Mouse (Mus musculus) monocyte, adult 5-6 weeks (primary cell): Measurements from ENCODE around the gene Vav1. TPM values are rescaled to one million over a fixed set of nuclear protein-coding genes. Genes with fewer than 3 reads are reported as not detected.
"Not testable (repeated sequence)": the region's sequence is repeated elsewhere in the genome, so short reads cannot be mapped to it uniquely, and the experiment has no call there.

Source experiments
- ATAC-seq: fragments of 153-309, 156-312 bp; replicated peaks from 2 replicates; pipeline ENCODE4 v1.8.0; 2017; ENCODE audit warnings: mild to moderate bottlenecking; ENCODE audit not compliant: low TSS enrichment, insufficient number of reproducible peaks, severe bottlenecking, poor library complexity, low FRiP score
- total RNA-seq: library from RNA; stranded (forward); fragments of 200-1000, 200-491, 200-594 nt; gene quantifications from 3 replicates; pipeline ENCODE4 v1.2.3, GENCODE M21; 2017

Vav1 gene
- total RNA-seq, 1 experiment from 2014 or later: 306 TPM

DNA sequence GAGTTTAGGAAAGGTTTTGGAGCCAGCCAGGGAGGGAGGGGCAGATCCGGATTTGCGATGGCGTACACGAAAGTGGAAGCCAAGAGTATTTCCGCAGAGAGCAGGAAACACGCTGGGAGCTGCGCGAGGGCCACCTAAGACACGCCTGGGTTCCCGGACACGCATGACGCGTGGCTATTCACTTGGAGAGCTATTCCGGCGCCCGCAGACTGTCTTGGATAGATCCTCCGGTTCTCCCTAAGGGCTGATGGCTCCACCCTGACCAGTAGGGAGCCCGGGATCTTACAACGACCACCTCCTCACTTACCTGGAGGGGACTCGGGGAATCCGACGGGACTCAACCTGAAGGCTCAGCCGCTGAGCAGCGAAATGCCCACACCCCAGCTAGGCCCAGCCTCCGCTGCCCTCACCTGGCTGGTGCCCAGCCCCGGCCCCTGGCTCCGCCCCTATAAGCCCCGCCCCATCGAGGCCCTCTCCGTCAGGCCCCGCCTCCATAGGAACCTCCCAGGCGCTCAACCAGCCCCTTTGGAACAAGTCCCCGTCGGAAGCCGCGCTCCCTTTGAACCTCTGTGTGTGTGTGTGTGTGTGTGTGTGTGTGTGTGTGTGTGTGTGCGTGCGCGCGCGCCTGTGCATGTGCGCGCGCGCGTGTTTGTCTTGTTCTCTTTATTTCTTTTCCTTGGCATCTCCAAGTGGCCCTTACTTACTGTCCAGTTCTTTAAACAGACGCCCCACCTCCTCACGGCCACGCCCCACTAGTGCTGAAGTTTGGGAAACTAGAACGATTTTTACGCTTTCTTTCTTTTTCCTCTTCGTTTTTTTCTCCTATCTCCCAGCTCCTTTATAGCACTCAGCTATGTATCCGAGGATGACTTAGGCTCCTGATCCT lies 3.5 kb upstream of the Vav1 start:
- ATAC-seq: peak; percentile 52

GRCm38 (mm10) chr17:57275997-57276351 lies 2.9 kb upstream of the Vav1 start:
- ATAC-seq: no peak

DNA sequence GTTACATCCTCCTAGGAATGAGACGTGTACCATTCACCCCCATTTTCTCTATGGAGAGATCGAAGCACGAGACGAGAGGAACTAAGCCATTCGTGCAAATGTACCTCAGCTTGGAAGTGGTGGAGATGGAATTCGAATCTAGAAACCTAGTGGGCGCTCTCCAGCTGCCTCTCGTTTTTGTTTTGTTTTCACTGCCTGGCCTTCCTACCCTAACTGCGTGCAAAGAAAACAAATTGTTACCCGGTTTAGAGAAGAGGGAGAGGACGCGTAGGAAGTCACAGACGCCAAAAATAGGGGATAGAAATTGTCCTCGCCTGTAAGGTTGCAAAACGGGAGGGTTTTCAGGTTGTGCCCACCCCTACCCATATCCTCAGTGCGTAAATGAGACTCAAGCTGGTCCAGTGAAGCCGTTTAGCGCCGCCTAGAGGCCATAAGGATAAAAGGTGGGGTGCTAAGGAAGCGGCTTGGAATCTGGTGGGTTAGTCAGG lies 2.2 kb upstream of the Vav1 start:
- peak; percentile 34; the same call in 1 of the 2 replicates for ATAC-seq

GRCm38 (mm10) chr17:57277598-57278261 lies 1.2 kb upstream of the Vav1 start:
- ATAC-seq: not testable (repeated sequence)

DNA sequence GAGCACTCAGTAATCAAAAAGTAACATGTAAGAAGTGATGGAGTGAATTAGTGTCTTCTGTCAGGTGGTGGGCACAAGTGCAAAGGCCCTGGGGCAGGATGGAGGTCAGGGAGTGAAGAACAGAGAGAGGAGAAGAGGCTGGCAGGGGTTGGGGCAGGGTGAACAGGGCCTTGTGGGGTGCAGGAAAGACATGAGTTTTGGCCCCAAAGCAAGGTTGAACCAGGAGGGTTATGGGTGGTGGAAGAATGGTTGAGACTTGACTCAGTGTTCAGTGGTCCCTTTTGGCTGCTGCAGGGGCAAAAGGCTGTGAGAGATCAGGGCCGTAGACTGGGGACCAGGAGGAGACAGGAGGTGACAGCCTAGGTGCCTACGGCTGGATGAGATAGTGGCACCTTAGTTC lies 363 bp upstream of the Vav1 start:
- no peak for ATAC-seq

- ATAC-seq: no peak
Measured at GRCm38 (mm10) chr17:57279591-57280224, 808 bp downstream of the Vav1 start.

DNA sequence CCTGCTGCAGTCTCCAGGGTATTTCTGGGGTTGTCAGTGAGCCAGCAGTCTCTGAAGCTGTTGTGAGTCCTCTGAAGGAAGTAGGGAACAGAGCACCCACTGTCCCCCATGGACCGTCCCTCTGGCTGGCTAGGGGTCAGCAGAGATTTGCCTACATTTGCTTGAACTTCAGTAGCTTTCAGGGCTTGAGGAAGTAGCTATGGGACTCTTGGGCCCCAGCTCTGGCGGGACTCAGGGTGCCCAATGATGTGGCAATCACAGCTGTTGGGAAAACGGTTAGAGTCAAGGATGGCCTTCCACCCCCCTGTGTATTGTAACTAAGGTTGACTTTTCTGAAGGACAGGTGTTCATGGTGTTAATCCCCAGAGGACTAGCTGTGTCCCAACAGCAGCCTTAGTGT lies 1.5 kb downstream of the Vav1 start:
- 0 out of 2 replicates have a peak, but pooled peaks have one; percentile 2 for ATAC-seq

DNA sequence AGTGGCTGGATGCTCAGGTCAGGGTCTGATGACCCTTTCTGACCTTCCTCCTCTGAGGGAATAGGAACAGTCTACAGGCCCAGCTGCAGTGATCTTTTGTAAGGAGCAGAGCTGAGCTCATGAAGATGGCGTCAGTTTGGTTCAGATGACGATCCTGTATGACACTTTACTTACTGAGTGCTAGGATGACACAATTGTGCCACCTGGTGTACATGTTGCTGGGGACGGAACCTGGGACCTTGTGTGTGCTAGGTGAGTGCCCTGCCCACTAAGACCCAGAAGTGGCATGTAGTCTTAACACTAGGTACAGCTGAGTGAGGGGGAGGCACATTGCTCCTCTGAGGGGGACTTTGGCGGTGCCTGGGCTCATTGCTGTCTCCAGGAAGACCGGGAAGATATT lies 5.0 kb downstream of the Vav1 start:
- no peak for ATAC-seq

DNA sequence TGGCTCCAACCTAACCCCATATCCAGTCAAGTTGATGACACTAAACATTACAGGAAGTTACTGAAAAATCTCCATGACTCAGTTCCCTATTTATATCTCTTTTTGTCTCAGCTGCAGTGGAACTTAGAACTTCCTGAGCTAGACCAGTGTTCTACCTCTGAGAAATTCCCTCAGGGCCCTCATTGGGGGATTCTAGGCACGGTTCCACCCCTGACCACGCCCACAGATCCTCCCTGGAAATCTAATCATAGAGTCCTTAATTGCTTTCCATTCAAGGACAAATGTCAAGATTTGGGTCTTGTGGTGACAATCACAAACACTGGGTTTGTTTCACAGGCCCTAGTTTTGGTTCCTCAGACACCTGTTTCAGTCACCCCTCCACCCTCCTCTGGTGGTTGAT lies 6.2 kb downstream of the Vav1 start:
- peak; percentile 48 for ATAC-seq

DNA sequence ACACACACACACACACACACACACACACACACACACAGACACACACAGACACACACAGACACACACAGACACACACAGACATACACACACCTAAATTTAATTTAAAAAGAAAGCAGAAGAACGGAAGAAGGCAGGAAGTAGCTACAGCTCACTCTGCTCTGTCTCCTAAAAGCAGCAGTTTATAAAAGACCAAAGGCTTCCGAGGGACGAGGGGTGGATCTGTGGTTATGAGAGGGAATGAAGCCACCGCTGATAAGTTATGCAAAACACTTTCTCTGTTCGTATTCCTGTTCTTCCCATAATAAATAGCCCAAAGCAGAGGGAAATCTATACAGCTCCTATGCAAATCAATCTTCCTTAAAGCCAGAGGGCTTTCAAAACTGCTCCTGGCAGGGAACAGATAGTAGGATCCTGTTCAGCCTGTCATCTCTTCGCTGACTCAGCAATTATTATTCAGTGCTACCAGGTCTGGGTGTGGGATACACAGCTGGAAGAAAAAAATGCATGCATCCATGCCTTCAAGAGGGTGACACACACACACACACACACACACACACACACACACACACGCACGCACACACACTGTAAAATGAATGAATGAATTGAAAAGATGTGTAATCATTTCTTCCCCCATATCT lies 7.9 kb downstream of the Vav1 start:
- ATAC-seq: no peak

GRCm38 (mm10) chr17:57289252-57289651 lies 10.4 kb downstream of the Vav1 start:
- no peak for ATAC-seq

DNA sequence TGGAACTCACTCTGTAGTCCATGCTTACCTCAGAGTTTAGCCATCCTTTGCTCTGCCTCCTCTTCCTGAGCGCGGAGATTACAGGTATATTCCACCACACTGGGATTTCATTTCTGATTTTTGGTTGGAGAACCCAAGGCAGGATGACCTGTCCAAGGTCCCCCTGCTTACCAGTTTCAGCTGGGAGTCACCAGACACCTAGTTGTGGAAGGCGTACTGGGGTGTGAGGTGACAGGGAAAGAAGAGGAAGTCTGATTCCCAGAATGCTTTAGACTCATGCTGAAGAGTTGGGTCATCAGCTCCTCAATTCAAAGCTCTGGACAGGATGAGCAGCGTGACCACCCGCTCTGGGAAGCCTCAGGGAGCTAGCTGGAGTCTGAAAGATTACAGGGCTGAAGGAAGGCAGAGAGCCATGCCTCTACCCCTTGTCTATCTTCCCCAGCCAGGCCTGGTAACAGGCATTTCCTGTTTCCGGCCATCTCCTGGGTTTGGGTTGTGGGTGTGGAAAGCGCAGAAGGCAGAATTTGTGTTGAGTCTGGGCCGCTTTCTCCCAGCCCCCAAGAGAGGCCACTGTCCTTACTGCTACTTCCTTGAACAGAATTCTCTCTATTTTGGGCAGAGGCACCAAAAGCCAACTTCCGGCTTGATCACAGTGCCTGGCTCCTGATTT lies 11.2 kb downstream of the Vav1 start:
- ATAC-seq: peak; percentile 65

DNA sequence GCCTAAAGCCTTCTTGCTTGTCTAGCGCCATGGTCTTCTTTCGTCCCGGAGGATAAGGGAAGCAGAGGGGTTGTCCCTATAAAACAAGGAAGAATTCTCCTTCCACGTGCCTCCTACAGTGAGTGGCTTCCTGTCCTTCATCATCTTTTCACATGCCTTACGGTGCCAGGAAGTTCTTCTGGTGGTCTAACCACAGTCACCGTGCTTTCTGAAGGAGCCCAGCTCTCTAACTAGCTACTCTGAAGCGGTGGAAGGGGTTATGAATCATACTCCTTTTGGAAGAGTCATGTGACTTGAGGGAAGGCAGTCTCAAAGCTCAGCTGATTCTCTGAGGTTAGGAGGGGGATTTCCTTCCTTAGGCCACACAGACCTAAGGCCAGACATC lies 11.8 kb downstream of the Vav1 start:
- ATAC-seq: peak; percentile 56

- ATAC-seq: no peak
Measured at GRCm38 (mm10) chr17:57292302-57292701, 13.4 kb downstream of the Vav1 start.

- no peak for ATAC-seq
Measured at GRCm38 (mm10) chr17:57292968-57293367, 14.1 kb downstream of the Vav1 start.

DNA sequence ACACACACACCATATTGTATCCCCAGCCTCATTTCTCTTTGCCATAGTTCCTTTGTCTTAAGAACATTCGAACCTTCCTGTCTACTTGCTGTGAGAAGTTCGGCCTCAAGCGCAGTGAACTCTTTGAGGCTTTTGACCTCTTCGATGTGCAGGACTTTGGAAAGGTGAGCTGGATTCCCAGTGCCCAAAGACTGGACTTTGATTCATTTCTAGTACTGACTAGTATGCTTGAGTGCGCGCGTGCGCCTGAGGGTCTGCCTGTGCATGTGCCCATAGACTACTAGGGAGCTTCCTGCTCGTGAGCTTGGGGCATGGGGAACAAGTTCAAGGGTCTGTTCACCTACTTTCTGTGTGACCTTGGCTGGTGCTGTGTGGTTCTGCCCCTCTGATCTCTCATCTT lies 17.0 kb downstream of the Vav1 start:
- no peak for ATAC-seq

DNA sequence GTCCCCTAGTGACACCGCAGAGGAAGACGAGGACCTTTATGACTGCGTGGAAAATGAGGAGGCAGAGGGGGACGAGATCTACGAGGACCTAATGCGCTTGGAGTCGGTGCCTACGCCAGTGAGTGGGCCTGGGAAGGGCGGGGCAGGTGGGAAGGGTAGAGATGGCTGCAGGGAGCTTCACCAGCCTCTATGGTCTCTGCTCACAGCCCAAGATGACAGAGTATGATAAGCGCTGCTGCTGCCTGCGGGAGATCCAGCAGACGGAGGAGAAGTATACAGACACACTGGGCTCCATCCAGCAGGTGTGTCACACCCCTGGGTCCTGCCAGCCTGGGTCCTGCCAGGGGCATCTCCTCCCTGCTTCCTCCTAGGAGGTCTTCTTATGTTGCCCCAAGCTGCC lies 18.1 kb downstream of the Vav1 start:
- ATAC-seq: no peak

DNA sequence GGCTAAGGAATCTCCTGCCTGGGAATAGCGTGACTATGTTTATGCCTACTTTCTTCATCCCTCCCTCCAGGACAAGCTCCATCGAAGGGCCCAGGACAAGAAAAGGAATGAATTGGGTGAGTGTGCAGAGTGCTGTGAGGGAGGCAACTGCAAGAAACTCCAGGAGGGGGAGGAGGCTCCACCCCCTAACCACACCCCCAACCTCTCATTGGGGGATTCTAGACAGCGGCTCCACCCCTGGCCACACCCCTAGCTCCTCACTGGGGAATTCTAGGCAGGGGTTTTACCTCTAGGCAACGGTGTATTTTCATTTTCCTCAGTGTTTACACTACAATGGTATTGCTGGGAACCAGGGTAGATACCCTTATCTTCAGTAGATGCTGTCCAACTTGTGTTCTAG lies 26.7 kb downstream of the Vav1 start:
- no peak for ATAC-seq

DNA sequence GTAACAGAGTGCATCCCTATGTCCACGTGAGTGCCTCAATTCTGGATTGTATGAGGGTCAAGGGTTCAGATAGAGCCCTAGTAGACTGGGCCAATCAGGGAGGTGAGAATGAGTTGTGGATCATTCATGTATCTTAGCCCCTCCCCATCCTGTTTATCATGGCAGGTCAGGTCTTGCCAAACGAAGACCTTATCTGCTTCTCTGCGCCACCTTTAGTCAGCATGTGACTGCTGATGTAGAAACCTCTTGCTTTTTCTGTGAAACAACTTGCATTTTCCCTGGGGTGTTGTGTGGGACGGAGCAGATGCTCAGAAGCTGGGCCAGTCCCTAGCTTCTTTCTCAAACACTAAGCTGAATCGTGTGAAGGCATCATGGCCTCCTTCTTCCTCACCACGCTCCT lies 28.2 kb downstream of the Vav1 start:
- ATAC-seq: no peak
